Mouse (Mus musculus): ENCODE measurements around the gene Nol4l. TPM values are rescaled to one million over a fixed set of nuclear protein-coding genes. Genes with fewer than 3 reads are reported as not detected.
"Not testable (repeated sequence)": the region's sequence is repeated elsewhere in the genome, so short reads cannot be mapped to it uniquely, and the experiment has no call there.

Gene Nol4l
- polyA plus RNA-seq, 1 experiment from 2014 or later: 11.5 TPM

DNA sequence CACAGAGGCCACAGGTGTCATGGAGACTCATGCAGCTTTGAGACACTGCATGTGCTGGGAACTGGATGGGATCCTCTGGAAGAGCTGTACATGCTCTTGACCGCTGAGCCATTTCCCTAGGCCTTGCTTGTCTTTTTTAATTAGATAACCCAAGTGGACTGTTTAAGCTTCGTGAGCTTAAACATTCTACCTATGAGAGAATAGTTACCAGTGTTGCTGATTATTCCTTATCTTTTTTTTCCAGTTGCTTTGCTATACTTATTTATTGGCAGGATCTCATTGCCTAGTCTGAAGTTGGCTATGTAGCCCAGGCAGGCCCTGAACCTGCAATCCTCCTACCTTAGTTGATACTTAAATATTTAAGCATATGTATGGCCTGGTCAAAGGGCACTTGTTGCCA, 139.9 kb downstream of the Nol4l start:
- 82% methylated on average over 2 of the region's 2 CpGs for WGBS
- H3K36me3 ChIP-seq (ENCODE audit: control insufficient read depth, insufficient read depth, low read length): peaks cover 32% of the 10 kb centered on the region

DNA sequence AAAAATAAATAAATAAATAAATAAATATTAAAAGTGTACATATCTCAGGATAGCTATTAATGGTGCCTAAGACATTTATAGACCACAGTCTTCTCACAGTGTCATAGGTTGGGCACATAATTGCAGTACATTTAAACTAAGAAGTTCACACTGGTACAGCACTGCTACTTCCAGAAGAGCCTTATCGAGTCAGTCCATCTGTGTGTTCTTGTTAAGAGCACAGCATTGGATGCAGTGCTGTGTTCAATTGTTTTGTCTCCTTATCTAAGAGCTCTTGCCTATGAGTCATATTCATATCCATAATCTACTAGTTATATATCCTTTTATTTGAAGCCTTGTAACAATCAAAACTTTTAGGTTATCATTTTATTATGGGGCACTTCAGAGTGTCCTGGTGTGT, 149.3 kb downstream of the Nol4l start:
- no peak overlapping the region for H3K4me3 ChIP-seq (replicated peaks; ENCODE audit: low read length)
- 98% methylated on average over 1 of the region's 1 CpGs for WGBS
- H3K4me1 ChIP-seq (ENCODE audit: control insufficient read depth, insufficient read depth, low read length): no peaks in the 10 kb centered on the region
- no peaks in the 10 kb centered on the region; the same call in 1 of the 2 replicates for H3K36me3 ChIP-seq (ENCODE audit: control insufficient read depth, insufficient read depth, low read length)
- no peak overlapping the region for H3K4me2 ChIP-seq (ENCODE audit: low read depth, low read length)
- no peak for ATAC-seq (ENCODE audit: insufficient read depth, low FRiP score)
- H3K27me3 ChIP-seq (ENCODE audit: control insufficient read depth, insufficient read depth, low read length): no peaks in the 10 kb centered on the region
- H3K9me3 ChIP-seq (replicated peaks; ENCODE audit: control insufficient read depth, low read length): no peaks in the 10 kb centered on the region
- no peak overlapping the region for H3K27ac ChIP-seq (ENCODE audit: low read length)
- no peak overlapping the region for H3K9ac ChIP-seq (ENCODE audit: low read length)

More for the DNA sequence above, 139.9 kb downstream of the Nol4l start:
- Histone ChIP-seq H3K9ac (ENCODE audit: low read length) (no peak overlapping the region), H3K4me1 (ENCODE audit: control insufficient read depth, insufficient read depth, low read length) (no peaks in the 10 kb centered on the region), H3K27me3 (ENCODE audit: control insufficient read depth, insufficient read depth, low read length) (no peaks in the 10 kb centered on the region), H3K4me3 (replicated peaks; ENCODE audit: low read length) (no peak overlapping the region), H3K9me3 (replicated peaks; ENCODE audit: control insufficient read depth, low read length) (peaks cover 5% of the 10 kb centered on the region; the same call in 1 of the 2 replicates), H3K4me2 (ENCODE audit: low read depth, low read length) (no peak overlapping the region), H3K27ac (ENCODE audit: low read length) (no peak overlapping the region)
- no peak for ATAC-seq (ENCODE audit: insufficient read depth, low FRiP score)

DNA sequence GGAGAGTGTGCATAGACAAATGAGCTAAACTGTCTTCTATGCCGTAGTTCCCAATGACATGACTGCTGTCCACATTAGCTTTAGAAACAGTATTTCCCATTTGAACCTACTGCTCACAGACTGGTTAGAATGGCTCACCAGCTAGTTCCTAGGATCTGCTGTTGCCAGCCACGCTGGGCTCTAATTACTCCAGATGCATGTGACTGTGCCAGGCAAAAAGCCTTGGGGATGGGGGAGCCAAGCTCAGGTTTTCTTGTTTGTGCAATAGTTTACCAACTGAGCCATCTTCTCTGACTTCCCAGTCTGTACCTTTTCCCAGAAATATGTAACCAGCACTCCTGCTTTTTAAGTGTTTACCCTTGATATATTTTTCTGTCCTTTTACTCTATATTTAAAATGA, 154.4 kb downstream of the Nol4l start:
- no peaks in the 10 kb centered on the region for H3K4me1 ChIP-seq (ENCODE audit: control insufficient read depth, insufficient read depth, low read length)
- H3K4me2 ChIP-seq (ENCODE audit: low read depth, low read length): no peak overlapping the region
- WGBS: 76% methylated on average over 2 of the region's 2 CpGs
- no peaks in the 10 kb centered on the region for H3K36me3 ChIP-seq (ENCODE audit: control insufficient read depth, insufficient read depth, low read length)
- H3K27ac ChIP-seq (ENCODE audit: low read length): no peak overlapping the region
- no peaks in the 10 kb centered on the region for H3K27me3 ChIP-seq (ENCODE audit: control insufficient read depth, insufficient read depth, low read length)
- no peak overlapping the region for H3K4me3 ChIP-seq (replicated peaks; ENCODE audit: low read length)
- H3K9ac ChIP-seq (ENCODE audit: low read length): no peak overlapping the region
- no peaks in the 10 kb centered on the region for H3K9me3 ChIP-seq (replicated peaks; ENCODE audit: control insufficient read depth, low read length)
- ATAC-seq (ENCODE audit: insufficient read depth, low FRiP score): no peak

DNA sequence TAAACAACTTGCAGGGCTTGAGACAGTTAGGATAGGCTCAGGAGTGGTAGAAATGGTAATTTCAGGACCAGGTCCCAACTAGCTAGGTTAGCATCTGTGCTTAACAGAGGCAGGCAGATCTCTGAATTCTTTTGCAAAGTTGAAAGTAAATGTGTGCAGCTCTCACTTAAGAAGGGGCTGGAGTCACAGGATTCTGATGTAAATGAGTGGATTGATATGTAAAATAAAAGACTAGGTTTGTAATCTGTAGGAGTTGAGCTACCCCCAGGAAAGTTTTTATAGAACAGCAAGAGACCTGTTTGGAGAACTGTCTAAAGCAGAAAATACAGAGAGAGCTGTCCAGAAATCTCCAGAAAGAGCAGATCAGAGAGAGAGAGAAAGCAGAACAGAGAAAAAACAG, 158.9 kb downstream of the Nol4l start:
- Histone ChIP-seq H3K9me3 (replicated peaks; ENCODE audit: control insufficient read depth, low read length) (no peaks in the 10 kb centered on the region), H3K4me3 (replicated peaks; ENCODE audit: low read length) (no peak overlapping the region), H3K4me2 (ENCODE audit: low read depth, low read length) (no peak overlapping the region), H3K9ac (ENCODE audit: low read length) (no peak overlapping the region), H3K27ac (ENCODE audit: low read length) (no peak overlapping the region), H3K27me3 (ENCODE audit: control insufficient read depth, insufficient read depth, low read length) (no peaks in the 10 kb centered on the region), H3K36me3 (ENCODE audit: control insufficient read depth, insufficient read depth, low read length) (peaks cover 17% of the 10 kb centered on the region), H3K4me1 (ENCODE audit: control insufficient read depth, insufficient read depth, low read length) (no peaks in the 10 kb centered on the region)
- ATAC-seq (ENCODE audit: insufficient read depth, low FRiP score): no peak

DNA sequence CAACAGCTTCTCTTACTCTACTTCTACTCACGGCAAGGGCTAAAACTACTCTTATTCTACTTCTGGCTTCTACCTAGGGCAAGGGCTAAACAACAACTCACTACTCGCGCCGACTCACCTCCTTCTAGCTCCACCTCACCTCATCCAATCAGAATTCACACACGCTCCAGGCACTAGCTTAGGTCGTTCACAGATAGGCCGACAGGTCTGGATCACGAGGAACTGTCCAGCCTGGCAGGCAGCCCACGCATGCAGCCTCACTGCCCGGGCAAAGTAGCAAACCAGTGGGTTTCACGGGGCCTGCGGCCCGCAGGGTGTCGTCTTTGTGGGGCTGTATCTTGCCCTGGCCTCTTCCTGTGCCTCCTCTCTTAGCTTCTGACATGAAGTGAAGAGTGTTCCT, 165.2 kb downstream of the Nol4l start:
- H3K9ac ChIP-seq (ENCODE audit: low read length); ATAC-seq (ENCODE audit: insufficient read depth, low FRiP score); H3K9me3 ChIP-seq (replicated peaks; ENCODE audit: control insufficient read depth, low read length); H3K27me3 ChIP-seq (ENCODE audit: control insufficient read depth, insufficient read depth, low read length); H3K4me2 ChIP-seq (ENCODE audit: low read depth, low read length); H3K4me3 ChIP-seq (replicated peaks; ENCODE audit: low read length); H3K27ac ChIP-seq (ENCODE audit: low read length); H3K4me1 ChIP-seq (ENCODE audit: control insufficient read depth, insufficient read depth, low read length): not testable (repeated sequence)
- H3K36me3 ChIP-seq (ENCODE audit: control insufficient read depth, insufficient read depth, low read length): peaks cover 22% of the 10 kb centered on the region
- 91% methylated on average over 14 of the region's 14 CpGs for WGBS

DNA sequence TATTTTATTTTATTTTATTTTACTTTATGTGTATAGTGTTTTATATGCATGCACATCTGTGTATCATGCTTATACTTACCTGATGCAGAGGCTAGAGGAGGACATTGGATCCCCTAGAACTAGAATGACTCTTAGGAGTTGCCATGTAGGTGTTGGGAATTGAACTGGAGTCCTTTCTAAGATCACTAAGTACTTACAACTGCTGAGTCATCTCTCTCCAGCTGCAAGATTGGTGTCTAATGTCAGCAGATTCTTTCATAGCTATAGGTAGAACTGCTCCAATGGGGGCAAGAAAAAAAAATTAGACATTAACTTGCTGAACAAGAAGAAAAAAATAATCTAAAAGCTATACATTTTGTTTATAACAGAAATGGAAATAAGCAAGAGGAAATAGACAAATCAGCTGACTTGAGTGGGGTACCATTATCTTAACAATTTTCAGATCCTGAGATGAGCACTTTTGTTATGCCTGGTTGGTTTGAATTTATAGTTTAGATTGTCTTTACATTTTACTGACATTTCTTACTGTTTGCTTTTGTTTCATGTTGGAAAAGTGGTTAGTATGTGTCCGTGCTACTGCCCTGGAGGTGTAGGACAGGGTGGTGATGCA, 168.6 kb downstream of the Nol4l start:
- 88% methylated on average over 1 of the region's 1 CpGs for WGBS

More for the DNA sequence above, 168.6 kb downstream of the Nol4l start:
- ATAC-seq (ENCODE audit: insufficient read depth, low FRiP score): no peak
- H3K36me3 ChIP-seq (ENCODE audit: control insufficient read depth, insufficient read depth, low read length): peaks cover 18% of the 10 kb centered on the region
- H3K4me3 ChIP-seq (replicated peaks; ENCODE audit: low read length): no peak overlapping the region
- no peak overlapping the region for H3K4me2 ChIP-seq (ENCODE audit: low read depth, low read length)
- no peaks in the 10 kb centered on the region for H3K9me3 ChIP-seq (replicated peaks; ENCODE audit: control insufficient read depth, low read length)
- H3K9ac ChIP-seq (ENCODE audit: low read length): no peak overlapping the region
- H3K27ac ChIP-seq (ENCODE audit: low read length): no peak overlapping the region
- no peaks in the 10 kb centered on the region for H3K4me1 ChIP-seq (ENCODE audit: control insufficient read depth, insufficient read depth, low read length)
- H3K27me3 ChIP-seq (ENCODE audit: control insufficient read depth, insufficient read depth, low read length): no peaks in the 10 kb centered on the region

Other genes with a start within 250 kb of the Nol4l start
- 6.7 TPM in 2 replicates for gene Kif3b, start 238.6 kb downstream of the Nol4l start, polyA plus RNA-seq (2015; fragmentation: Nextera tagmentation; extraction: Ambion mirVana)
- 6.4 and 7.2 TPM in 2 replicates for gene Asxl1, start 184.1 kb downstream of the Nol4l start, polyA plus RNA-seq (2015; fragmentation: Nextera tagmentation; extraction: Ambion mirVana)
- not detected in 2 replicates for gene 4930404H24Rik, start 37.2 kb downstream of the Nol4l start, polyA plus RNA-seq (2015; fragmentation: Nextera tagmentation; extraction: Ambion mirVana)
- gene Commd7, start 102.8 kb upstream of the Nol4l start, polyA plus RNA-seq (2015; fragmentation: Nextera tagmentation; extraction: Ambion mirVana): 72.0 and 75.0 TPM in 2 replicates
- 6.5 and 7.0 TPM in 2 replicates for gene Dnmt3b, start 119.5 kb upstream of the Nol4l start, polyA plus RNA-seq (2015; fragmentation: Nextera tagmentation; extraction: Ambion mirVana)
- 0.06 TPM in 1 of 2 replicates, not detected in the other for gene Dnmt3c, start 166.7 kb upstream of the Nol4l start, polyA plus RNA-seq (2015; fragmentation: Nextera tagmentation; extraction: Ambion mirVana)
- 212 and 252 TPM in 2 replicates for gene Mapre1, start 211.3 kb upstream of the Nol4l start, polyA plus RNA-seq (2015; fragmentation: Nextera tagmentation; extraction: Ambion mirVana)
- 0.23 and 0.29 TPM in 2 replicates for gene Efcab8, start 250.0 kb upstream of the Nol4l start, polyA plus RNA-seq (2015; fragmentation: Nextera tagmentation; extraction: Ambion mirVana)

Data from stomach, embryonic 16.5 days (tissue).